Mouse (Mus musculus): ENCODE results near the gene Olfr503. TPM values are rescaled to one million over a fixed set of nuclear protein-coding genes. Genes with fewer than 3 reads are reported as not detected.

The Olfr503 gene
- polyA plus RNA-seq (2014; fragmentation: Illumina TruSeq; extraction: RNeasy Lipid Tissue Mini Kit (QIAGEN cat#74804)): not detected

GRCm38 (mm10) chr7:108544227-108544626, at the start of gene Olfr503:
Gene Olfr503 (plus strand): TSS chr7:108544527.

GRCm38 (mm10) chr7:108524965-108525364, 19.4 kb upstream of the Olfr503 start, which contains the start of gene Olfr502:
Gene Olfr502 (minus strand): TSS chr7:108525065.

GRCm38 (mm10) chr7:108565693-108566092, 21.4 kb downstream of the Olfr503 start, which contains the start of gene Olfr504:
Gene Olfr504 (minus strand): TSS chr7:108565793.

Other genes with a start within 250 kb of the Olfr503 start
- gene Olfr491, start 231.1 kb upstream of the Olfr503 start, polyA plus RNA-seq (2014; fragmentation: Illumina TruSeq; extraction: RNeasy Lipid Tissue Mini Kit (QIAGEN cat#74804)): not detected
- gene Olfr492, start 220.9 kb upstream of the Olfr503 start, polyA plus RNA-seq (2014; fragmentation: Illumina TruSeq; extraction: RNeasy Lipid Tissue Mini Kit (QIAGEN cat#74804)): not detected
- gene Olfr493, start 197.5 kb upstream of the Olfr503 start, polyA plus RNA-seq (2014; fragmentation: Illumina TruSeq; extraction: RNeasy Lipid Tissue Mini Kit (QIAGEN cat#74804)): not detected
- not detected for gene Olfr494, start 179.2 kb upstream of the Olfr503 start, polyA plus RNA-seq (2014; fragmentation: Illumina TruSeq; extraction: RNeasy Lipid Tissue Mini Kit (QIAGEN cat#74804))
- not detected for gene Olfr495, start 151.4 kb upstream of the Olfr503 start, polyA plus RNA-seq (2014; fragmentation: Illumina TruSeq; extraction: RNeasy Lipid Tissue Mini Kit (QIAGEN cat#74804))
- gene Olfr497, start 124.1 kb upstream of the Olfr503 start, polyA plus RNA-seq (2014; fragmentation: Illumina TruSeq; extraction: RNeasy Lipid Tissue Mini Kit (QIAGEN cat#74804)): not detected
- not detected for gene Olfr498, start 79.2 kb upstream of the Olfr503 start, polyA plus RNA-seq (2014; fragmentation: Illumina TruSeq; extraction: RNeasy Lipid Tissue Mini Kit (QIAGEN cat#74804))
- not detected for gene Olfr502, start 19.5 kb upstream of the Olfr503 start, polyA plus RNA-seq (2014; fragmentation: Illumina TruSeq; extraction: RNeasy Lipid Tissue Mini Kit (QIAGEN cat#74804))
- gene Olfr504, start 21.3 kb downstream of the Olfr503 start, polyA plus RNA-seq (2014; fragmentation: Illumina TruSeq; extraction: RNeasy Lipid Tissue Mini Kit (QIAGEN cat#74804)): not detected
- not detected for gene Olfr506, start 66.3 kb downstream of the Olfr503 start, polyA plus RNA-seq (2014; fragmentation: Illumina TruSeq; extraction: RNeasy Lipid Tissue Mini Kit (QIAGEN cat#74804))
- gene Olfr507, start 77.3 kb downstream of the Olfr503 start, polyA plus RNA-seq (2014; fragmentation: Illumina TruSeq; extraction: RNeasy Lipid Tissue Mini Kit (QIAGEN cat#74804)): not detected
- not detected for gene Olfr508, start 85.5 kb downstream of the Olfr503 start, polyA plus RNA-seq (2014; fragmentation: Illumina TruSeq; extraction: RNeasy Lipid Tissue Mini Kit (QIAGEN cat#74804))
- gene Olfr509, start 107.4 kb downstream of the Olfr503 start, polyA plus RNA-seq (2014; fragmentation: Illumina TruSeq; extraction: RNeasy Lipid Tissue Mini Kit (QIAGEN cat#74804)): not detected
- gene Olfr510, start 121.9 kb downstream of the Olfr503 start, polyA plus RNA-seq (2014; fragmentation: Illumina TruSeq; extraction: RNeasy Lipid Tissue Mini Kit (QIAGEN cat#74804)): not detected
- not detected for gene Olfr512, start 168.8 kb downstream of the Olfr503 start, polyA plus RNA-seq (2014; fragmentation: Illumina TruSeq; extraction: RNeasy Lipid Tissue Mini Kit (QIAGEN cat#74804))
- gene Olfr513, start 206.4 kb downstream of the Olfr503 start, polyA plus RNA-seq (2014; fragmentation: Illumina TruSeq; extraction: RNeasy Lipid Tissue Mini Kit (QIAGEN cat#74804)): not detected

Measured in ovary, adult 10 weeks (tissue).